Mouse (Mus musculus): ENCODE measurements around the gene Iqschfp.

Iqschfp gene

GRCm38 (mm10) chr3:68466643-68467042 is 574.6 kb downstream of the Iqschfp start:
- DNase-seq: no peak

- no peak for DNase-seq
Measured at GRCm38 (mm10) chr3:68467941-68468687, 576.1 kb downstream of the Iqschfp start.

- no peak for DNase-seq
Measured at GRCm38 (mm10) chr3:68469643-68470042, 577.6 kb downstream of the Iqschfp start.

GRCm38 (mm10) chr3:68470061-68470460 is 578.0 kb downstream of the Iqschfp start:
- DNase-seq: no peak

- no peak for DNase-seq
Measured at GRCm38 (mm10) chr3:68470622-68471021, 578.6 kb downstream of the Iqschfp start.

DNA sequence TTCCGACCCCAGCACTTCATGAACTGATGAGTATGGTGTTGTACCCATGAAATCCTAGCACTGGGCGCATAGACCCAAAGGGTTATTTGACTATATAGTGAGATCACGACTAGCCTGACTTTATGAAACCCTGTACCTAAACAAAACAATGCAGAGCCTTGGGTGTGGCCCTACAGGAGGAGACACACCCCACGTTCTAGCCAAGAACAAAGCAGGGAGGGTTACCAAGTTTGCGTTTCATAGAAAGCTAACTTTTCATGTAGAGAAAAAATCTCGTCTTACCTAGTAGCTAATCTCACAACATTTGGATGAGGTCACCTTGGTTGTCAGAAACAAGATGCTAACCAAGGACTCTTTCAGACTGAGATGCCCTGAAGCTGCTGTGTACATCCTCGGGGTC is 584.3 kb downstream of the Iqschfp start:
- DNase-seq: no peak

DNA sequence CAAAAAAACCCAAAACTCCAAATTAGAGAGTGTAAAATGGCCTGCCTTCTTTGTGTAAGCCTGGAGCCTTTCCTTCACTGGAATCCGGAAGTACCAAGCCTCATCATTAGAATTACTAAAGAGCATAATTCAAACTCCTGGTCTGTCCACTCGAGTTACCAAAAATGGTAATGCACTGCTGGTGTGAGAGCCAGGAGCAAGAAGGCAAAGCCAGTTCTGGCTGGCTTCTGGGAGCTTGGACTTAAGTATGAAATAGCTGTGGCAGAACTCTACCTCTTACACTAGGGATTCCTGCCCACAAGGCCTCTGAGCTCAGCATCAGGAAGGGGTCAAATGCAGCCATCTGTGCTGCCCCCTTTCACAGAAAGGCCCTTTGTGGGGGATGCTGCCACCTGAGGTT is 585.4 kb downstream of the Iqschfp start:
- DNase-seq: no peak

GRCm38 (mm10) chr3:68479266-68479665 is 587.2 kb downstream of the Iqschfp start:
- DNase-seq: no peak

DNA sequence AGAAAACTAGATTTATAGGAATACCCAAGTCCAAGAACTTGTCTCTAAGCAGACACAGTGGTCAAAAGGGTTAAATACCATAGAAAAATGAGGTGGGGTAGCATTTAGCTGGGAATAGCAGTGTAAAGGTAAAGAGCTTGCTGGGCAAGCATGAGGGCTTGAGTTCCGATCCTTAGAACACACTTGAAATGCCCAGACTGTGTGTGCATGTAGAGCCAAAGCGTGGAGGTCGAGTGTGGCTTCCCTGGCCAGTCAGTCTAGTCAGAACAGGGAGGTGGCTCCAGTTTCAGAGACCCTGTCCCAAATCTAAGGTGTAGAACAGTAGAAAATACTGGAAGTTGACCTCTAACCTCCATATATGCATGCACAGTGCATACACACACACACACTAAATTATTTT is 591.5 kb downstream of the Iqschfp start:
- DNase-seq: no peak

GRCm38 (mm10) chr3:68484021-68484420 is 592.0 kb downstream of the Iqschfp start:
- no peak for DNase-seq

- no peak for DNase-seq
Measured at GRCm38 (mm10) chr3:68484561-68484960, 592.5 kb downstream of the Iqschfp start.

DNA sequence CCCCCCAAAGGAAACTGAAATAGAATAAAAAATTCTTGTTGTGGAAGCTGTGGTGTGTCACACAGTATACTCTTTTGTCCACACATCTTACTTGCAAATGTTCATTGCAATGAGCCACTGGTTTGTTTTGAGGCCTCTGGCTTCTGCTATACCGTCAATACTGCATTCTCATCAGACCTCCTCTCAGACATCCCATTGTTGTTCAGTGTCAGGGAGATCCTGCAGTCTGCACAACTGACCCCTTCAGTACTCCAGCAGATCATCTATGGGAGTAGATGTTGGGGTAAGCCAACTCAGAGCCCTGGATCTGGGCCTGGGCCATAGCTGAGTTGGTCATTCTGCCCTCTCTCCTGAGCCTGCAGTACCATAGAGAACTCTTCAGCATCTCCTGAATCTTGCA is 595.6 kb downstream of the Iqschfp start:
- DNase-seq: no peak

DNA sequence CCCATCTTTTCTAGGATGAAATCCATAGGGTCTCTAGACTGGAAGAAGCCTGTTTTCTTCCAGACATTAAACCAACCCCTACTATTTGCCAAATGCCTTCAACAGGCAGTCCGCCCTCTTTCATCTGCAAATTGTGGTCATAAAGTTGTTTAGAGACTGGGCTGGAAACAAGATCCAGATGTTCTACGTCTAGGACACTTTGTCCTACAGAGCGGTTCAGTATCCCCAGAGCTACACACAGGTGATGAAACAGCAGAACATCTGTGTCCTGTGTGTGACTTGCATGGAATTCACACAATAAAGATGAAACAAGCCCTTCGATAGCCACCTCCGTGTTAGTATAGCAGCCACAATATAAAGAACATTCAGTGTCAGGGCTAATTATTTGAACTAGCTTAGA is 596.3 kb downstream of the Iqschfp start:
- DNase-seq: no peak

DNA sequence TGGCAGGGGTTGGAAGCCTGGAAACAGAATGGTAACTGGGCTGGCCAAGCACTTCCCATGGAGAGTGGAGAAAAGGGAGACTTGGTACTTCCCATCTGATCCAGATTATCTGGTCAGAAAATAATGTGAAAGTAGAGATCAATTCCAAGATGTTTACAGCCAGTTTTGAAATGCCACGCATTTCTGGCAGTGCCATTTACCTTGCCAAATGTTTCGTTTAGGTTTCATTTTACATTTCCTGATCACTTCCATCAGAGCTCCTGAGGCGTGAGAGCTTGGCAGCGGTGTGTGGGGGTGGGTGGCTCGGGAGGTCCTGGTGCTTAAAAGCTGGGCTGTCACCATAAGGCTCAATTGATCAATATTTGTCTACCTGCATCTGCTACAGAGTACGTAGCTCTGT is 599.5 kb downstream of the Iqschfp start:
- DNase-seq: no peak

DNA sequence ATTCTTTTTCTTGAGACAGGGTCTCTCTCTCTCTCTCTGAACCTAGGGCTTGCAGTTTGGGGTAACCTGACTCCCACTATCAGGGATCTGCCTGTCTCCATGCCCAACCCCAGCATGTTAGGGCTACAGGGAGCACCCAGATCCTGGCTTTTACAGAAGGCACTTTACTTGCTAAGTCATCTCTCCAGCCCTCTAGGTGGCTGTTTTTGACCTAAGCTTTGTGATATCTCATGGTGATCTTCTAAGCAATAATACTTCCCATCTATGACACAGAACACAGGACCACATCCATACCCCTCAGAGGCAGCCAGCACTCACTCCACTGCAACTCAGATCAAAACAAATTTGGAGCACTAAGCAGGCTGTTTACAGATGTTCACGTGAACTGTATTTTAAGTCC is 600.0 kb downstream of the Iqschfp start:
- DNase-seq: no peak

DNA sequence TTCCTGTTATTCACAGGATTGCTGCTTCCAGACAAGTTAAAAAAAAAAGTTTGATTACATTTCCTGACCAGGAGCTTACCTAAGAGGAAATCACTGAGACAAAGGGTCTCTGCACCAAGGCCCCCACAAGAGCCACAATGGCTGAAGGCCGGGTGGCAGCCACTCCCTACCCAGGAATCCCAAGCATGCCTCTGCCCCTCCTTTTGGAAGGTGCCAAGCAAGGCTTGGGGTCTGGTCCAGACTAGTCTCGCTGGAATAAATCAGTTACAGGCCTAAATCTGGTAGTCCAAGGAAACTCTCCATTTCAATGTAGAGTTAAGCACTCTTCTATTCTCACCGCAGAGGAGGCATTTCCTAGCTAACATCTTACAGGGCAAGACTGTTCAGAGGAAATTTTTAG is 600.5 kb downstream of the Iqschfp start:
- DNase-seq: no peak

DNA sequence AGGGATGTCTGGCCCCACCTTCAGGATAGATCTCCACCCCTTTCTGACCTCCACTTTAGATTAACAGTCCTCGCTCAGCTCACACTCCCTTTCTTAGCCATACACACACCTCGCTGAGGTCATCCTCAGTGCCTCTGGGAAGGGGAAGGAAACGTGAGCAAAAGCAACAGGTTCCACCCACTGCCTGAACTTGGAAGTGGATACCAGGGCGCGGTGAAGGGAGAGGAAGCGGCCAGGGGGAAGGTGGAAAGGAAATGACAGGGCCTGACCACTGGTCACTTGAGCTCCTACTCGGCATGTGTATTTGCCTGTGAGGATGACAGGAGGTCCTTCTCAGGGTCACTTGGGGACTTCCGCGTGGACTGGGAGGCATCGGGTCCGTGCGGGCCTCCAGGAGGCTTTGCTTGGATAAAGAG is 601.1 kb downstream of the Iqschfp start:
- no peak for DNase-seq

GRCm38 (mm10) chr3:68493586-68494295 is 601.7 kb downstream of the Iqschfp start:
- peak; percentile 37 for DNase-seq

GRCm38 (mm10) chr3:68494296-68495095 is 602.5 kb downstream of the Iqschfp start:
- DNase-seq: peak; percentile 11

- peak; percentile 10 for DNase-seq
Measured at GRCm38 (mm10) chr3:68495096-68495735, 603.2 kb downstream of the Iqschfp start.

DNA sequence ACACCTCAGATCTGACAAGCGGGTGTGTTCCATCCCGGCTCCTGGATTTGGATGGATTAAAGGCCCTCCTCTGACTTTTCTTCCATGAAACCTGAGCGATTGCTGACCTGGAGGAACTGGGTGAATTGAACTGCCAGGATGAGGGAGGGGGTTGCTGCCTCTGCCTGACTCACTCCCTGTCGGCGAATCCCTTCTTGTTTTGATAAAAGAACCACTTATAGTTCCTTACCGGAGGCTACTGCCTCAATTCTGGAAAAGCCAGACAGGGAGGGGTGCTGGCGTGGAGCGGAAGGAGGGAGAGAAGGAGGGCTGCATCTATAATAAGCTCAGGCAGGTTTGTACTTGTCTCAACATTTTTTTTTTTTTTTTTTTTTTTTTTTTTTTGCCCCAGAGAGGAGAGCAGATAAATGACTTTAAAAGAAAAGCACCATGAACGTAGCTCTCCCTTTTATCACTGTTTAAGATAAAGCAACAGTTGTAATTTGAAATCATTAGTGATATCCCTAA is 603.8 kb downstream of the Iqschfp start:
- DNase-seq: no peak

DNA sequence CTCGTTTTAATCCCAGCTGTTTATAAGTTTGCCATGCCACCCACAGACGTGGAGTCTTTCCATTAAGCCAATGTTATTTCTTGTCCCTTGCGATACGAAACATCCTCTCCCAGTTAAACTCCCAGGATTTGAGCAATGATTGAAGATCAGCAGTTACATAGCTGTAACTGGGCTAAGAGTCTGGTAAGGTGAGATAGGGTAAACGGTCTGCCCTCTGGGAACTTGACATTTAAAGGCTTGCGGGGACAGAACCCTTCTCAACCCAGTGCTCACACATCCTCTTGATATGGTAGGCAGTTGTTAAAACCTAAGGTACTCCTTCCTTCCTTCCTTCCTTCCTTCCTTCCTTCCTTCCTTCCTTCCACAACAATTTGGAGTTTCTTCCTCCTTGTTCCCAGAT is 604.5 kb downstream of the Iqschfp start:
- no peak for DNase-seq

Data from cerebellum, adult 8-10 months (tissue).